Mouse (Mus musculus): ENCODE measurements around the gene Pax8. TPM values are rescaled to one million over a fixed set of nuclear protein-coding genes. Genes with fewer than 3 reads are reported as not detected.

The Pax8 gene
- not detected for total RNA-seq (2022)

- DNase-seq (ENCODE audit: low spot score): no peak
Observed at GRCm38 (mm10) chr2:24475420-24475819, at the start of gene Pax8. Gene Pax8 (minus strand): TSS chr2:24475599.

- no peak for DNase-seq (ENCODE audit: low spot score)
Observed at GRCm38 (mm10) chr2:24521430-24522226, 46.2 kb upstream of the Pax8 start.

- no peak for DNase-seq (ENCODE audit: low spot score)
Observed at GRCm38 (mm10) chr2:24520576-24521272, 45.3 kb upstream of the Pax8 start.

GRCm38 (mm10) chr2:24516946-24517345 lies 41.5 kb upstream of the Pax8 start:
- no peak for DNase-seq (ENCODE audit: low spot score)

- DNase-seq (ENCODE audit: low spot score): no peak
Observed at GRCm38 (mm10) chr2:24507359-24507758, 32.0 kb upstream of the Pax8 start.

GRCm38 (mm10) chr2:24502963-24503471 lies 27.6 kb upstream of the Pax8 start:
- DNase-seq (ENCODE audit: low spot score): peak; percentile 46

GRCm38 (mm10) chr2:24500921-24501320 lies 25.5 kb upstream of the Pax8 start:
- DNase-seq (ENCODE audit: low spot score): no peak

- no peak for DNase-seq (ENCODE audit: low spot score)
Observed at GRCm38 (mm10) chr2:24490564-24490963, 15.2 kb upstream of the Pax8 start.

GRCm38 (mm10) chr2:24488660-24489059 lies 13.3 kb upstream of the Pax8 start:
- no peak for DNase-seq (ENCODE audit: low spot score)

GRCm38 (mm10) chr2:24487056-24487825 lies 11.8 kb upstream of the Pax8 start:
- no peak for DNase-seq (ENCODE audit: low spot score)

- no peak for DNase-seq (ENCODE audit: low spot score)
Observed at GRCm38 (mm10) chr2:24485398-24485797, 10.0 kb upstream of the Pax8 start.

GRCm38 (mm10) chr2:24479906-24480305 lies 4.5 kb upstream of the Pax8 start:
- DNase-seq (ENCODE audit: low spot score): no peak

- no peak for DNase-seq (ENCODE audit: low spot score)
Observed at GRCm38 (mm10) chr2:24479151-24479550, 3.8 kb upstream of the Pax8 start.

GRCm38 (mm10) chr2:24478611-24479010 lies 3.2 kb upstream of the Pax8 start:
- no peak for DNase-seq (ENCODE audit: low spot score)

- no peak for DNase-seq (ENCODE audit: low spot score)
Observed at GRCm38 (mm10) chr2:24474514-24475378, 653 bp downstream of the Pax8 start.

- no peak for DNase-seq (ENCODE audit: low spot score)
Observed at GRCm38 (mm10) chr2:24473641-24474511, 1.5 kb downstream of the Pax8 start.

- DNase-seq (ENCODE audit: low spot score): no peak
Observed at GRCm38 (mm10) chr2:24472677-24473076, 2.7 kb downstream of the Pax8 start.

GRCm38 (mm10) chr2:24472111-24472510 lies 3.3 kb downstream of the Pax8 start:
- DNase-seq (ENCODE audit: low spot score): no peak

GRCm38 (mm10) chr2:24469102-24469501 lies 6.3 kb downstream of the Pax8 start:
- DNase-seq (ENCODE audit: low spot score): no peak

GRCm38 (mm10) chr2:24468430-24468829 lies 7.0 kb downstream of the Pax8 start:
- DNase-seq (ENCODE audit: low spot score): no peak

All from heart, adult 8-10 months (tissue).